Mouse (Mus musculus): ENCODE measurements around the gene Rbp3.

The Rbp3 gene

DNA sequence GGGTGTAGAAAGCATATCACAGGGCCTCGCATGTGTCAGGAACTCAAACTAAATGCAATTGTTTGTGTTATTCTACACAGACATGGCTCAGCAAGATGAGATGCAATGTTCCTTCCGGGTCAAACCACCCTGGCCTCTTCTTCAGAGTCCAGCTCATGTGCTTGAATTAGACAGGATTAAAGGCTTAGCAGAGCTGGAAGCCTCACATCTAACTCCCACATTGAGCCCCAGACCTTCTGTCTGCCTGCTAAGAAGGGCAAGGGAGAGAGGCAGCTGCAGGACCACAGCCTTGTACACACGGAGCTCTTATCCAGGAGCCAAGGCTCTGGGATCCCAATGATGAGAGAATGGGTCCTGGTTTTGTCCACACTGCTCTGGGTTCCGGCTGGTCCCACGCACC is at the start of gene Rbp3:
TSS of gene Rbp3 (plus strand) at position 243 of the 400 bp plus-strand sequence.
- DNase-seq (ENCODE audit: low read depth, low spot score) = no peak

- no peak for DNase-seq (ENCODE audit: low read depth, low spot score)
Measured at GRCm38 (mm10) chr14:33904851-33905250, 49.0 kb upstream of the Rbp3 start.

GRCm38 (mm10) chr14:33913727-33914126 is 40.1 kb upstream of the Rbp3 start:
- DNase-seq (ENCODE audit: low read depth, low spot score) = no peak

- DNase-seq (ENCODE audit: low read depth, low spot score) = no peak
Measured at GRCm38 (mm10) chr14:33914206-33914605, 39.6 kb upstream of the Rbp3 start.

DNA sequence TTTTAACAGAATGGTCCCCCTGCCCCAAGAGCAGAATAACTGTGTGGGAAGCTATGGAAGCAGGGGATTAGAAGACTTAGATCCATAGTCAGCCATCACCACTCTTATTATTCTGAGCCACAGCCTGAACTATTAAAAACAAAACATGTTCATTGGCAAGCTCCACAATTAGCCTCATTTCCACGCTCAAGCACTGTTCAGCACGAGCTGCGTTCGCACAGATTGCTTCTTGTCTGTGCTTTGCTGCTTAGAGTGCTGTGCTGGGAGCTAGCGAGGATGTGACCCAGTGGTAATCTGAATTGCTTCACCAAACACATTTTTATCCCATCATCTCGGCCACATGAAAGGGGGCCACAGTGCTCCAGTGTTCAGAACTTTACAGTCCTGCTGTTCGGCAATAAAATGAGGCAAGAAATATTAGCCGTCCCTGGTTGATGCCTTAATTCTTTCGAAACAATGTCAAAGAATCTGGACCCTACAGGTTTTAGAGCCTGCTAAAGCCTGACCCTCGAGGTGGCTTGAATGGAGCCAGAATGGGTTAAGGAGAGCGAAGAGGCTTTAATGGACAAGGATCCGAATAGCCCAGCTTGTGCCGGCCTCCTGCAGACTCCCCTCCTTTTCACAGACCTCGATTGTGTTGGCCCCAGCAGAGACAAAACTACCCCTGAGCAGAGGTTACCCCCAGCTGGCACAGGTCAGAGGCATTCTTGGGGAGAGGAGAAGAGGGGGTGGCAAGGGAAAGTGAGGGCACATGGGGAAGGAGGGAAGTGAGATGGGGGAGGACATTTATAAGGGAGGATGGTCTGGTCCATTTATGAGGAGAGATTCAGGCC is 32.9 kb upstream of the Rbp3 start:
- DNase-seq (ENCODE audit: low read depth, low spot score) = no peak

GRCm38 (mm10) chr14:33922771-33923167 is 31.0 kb upstream of the Rbp3 start:
- DNase-seq (ENCODE audit: low read depth, low spot score) = no peak

DNA sequence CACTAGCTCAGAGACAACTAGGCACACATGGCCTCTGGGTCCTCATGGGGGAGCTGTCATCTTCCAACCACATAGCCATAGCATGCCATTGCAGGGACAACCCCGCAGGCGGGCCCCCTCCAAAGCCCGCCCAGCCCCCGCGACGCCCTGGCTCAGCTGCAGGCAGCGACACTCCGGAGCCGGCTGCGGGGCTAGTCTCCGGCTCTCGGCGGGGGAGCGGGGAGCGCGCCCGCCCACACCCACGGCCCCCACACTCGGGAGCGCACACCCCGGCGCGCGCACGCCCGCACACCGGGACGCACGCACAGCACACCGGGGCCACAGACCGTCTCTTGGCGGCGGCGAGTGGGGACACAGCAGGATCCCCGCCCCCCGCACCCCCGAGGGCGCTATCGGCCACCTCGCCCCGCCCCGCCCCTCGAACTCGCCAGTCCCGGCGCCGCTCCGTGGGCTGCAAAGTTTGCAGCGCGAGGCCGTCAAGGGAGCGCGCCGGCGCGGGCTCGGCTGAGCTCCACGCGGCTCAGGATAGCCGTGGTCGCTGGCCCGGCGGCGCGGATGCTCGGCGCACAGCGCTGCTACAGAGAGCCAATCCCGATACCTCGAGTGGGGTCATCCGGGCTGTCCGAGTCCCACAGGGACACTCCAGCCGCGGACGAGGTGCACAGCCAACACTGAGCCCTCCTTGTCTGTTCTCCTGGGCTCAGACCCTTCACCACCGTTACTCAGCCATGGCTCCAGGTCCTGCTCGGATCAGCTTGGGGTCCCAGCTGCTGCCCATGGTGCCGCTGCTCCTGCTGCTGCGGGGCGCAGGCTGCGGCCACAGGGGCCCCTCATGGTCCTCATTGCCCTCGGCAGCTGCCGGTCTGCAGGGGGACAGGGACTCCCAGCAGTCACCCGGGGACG is 30.4 kb upstream of the Rbp3 start, which contains the start of gene Gdf10:
TSS of gene Gdf10 (plus strand) at position 420 of the 903 bp plus-strand sequence.
- DNase-seq (ENCODE audit: low read depth, low spot score) = no peak

DNA sequence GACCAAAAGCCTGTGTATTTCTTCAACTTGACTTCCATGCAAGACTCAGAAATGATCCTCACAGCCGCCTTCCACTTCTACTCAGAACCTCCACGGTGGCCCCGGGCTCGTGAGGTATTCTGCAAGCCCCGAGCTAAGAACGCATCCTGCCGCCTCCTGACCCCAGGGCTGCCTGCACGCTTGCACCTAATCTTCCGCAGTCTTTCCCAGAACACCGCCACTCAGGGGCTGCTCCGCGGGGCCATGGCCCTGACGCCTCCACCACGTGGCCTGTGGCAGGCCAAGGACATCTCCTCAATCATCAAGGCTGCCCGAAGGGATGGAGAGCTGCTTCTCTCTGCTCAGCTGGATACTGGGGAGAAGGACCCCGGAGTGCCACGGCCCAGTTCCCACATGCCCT is 21.9 kb upstream of the Rbp3 start:
- no peak for DNase-seq (ENCODE audit: low read depth, low spot score)

DNA sequence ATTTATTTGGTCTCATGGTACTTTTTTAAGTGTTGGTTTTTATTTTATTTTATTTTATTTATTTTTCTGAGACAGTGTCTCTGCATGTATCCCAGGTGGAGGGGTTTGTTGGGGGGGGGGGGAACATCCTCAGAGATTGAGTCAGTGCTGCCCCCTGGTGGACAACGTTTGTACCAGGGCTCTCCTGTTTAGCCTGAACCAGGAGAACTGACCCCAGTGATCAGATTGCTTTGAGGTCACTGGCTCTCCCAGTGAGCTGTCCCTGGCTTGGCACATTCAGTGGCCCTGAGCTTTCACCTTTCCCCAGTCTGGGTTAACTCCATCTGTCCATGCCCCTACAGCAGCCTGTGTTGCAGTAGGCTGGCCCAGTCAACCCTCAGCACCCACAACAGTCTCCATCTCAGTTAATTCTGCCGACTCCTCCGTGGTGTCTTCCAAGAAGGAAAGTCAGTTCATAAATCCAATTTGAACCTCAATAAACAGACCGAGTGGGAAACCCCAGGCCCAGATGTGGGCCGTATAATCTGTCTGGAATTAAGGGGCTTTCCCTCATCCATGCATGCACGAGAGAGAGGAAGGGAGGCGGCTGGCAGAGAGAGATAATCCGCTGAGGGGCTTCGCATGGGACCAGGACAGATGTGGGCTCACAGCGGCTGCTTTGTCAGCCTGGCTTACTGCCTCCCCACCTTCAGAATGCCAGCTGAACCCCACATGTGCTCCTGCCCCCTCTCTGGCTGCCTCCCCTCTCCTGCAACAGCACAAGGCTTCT is 20.7 kb upstream of the Rbp3 start:
- DNase-seq (ENCODE audit: low read depth, low spot score) = peak; percentile 51

GRCm38 (mm10) chr14:33933778-33934317 is 20.0 kb upstream of the Rbp3 start:
- DNase-seq (ENCODE audit: low read depth, low spot score) = peak; percentile 57

DNA sequence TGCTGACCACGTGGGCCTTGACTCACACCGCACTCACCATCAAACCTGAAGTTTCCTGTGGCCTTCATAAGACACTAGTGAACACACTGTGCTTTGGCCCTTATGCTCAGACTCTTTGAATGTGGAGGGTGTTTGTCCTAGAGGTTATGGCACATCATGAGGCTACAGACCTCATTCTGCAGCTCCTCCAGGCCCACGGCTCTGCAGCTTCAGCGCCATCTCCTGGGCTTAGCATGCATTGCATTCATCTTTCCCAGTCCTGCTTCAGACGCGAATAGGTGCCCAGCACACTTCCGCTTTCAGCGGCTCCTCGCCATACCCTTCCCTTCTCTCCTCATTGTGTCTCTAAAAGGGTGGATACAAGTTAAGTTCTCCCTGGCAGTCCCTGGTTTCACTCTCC is 14.7 kb upstream of the Rbp3 start:
- peak; percentile 51 for DNase-seq (ENCODE audit: low read depth, low spot score)

DNA sequence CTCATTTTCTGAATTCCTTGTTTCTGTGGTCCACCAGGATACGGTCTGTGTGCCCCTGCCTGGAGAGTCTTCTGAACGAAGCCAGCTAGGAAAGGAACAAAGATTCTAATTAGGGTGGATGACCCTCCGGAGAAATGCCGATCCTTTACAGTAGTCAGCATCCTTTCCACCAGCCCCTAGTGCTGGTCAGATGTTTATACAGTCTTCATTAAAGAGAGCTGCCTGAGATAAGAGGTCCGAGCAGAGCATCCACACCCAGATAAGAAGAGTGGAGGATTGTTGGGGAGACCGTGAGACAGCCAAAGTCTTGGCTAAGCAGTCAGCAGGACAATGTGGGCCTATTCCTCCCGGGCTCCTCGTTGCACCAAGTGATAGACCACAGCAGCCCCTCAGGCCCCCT is 13.1 kb upstream of the Rbp3 start, which contains the start of gene Gdf2:
TSS of gene Gdf2 (plus strand) at position 301 of the 400 bp plus-strand sequence.
- DNase-seq (ENCODE audit: low read depth, low spot score) = no peak

DNA sequence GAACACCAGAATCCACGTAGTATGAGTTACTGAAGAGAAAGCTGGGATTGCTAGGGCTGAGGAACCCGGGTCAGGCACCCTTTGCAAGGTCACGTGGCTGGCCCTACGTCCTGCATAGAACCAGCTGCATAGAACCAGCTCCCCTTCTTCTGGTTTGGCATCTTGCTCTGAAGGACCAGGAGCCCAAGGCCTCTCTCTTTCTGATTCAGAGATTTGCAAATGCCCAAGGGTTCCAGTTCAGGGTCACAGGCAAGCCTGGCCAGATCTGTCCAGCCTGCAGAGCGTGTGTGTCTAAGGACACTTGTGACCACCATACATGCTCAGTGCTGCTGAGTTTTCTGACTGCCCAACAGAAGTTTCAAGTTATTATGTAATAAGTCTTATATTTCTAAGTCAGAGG is 11.6 kb upstream of the Rbp3 start:
- DNase-seq (ENCODE audit: low read depth, low spot score) = no peak

DNA sequence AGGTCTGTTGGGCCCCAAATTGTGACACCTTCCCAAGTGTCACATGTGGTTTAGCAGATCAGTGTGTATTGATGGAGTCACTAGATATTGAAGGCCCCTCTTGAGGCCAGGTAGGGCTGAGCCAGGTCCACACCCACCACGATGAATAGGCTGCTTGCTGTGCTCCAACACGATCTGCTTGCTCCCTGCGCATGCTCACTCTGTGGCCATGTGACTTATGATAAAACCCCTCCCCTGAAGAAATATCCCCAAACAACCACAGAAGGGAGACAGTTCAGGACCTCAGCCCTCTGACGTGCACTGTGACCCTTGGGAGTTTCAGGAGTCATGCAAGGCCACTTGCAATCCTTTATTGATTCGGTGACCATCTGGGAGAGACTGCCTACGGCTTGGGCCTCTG is 7.7 kb upstream of the Rbp3 start:
- DNase-seq (ENCODE audit: low read depth, low spot score) = no peak

GRCm38 (mm10) chr14:33952233-33952981 is 1.4 kb upstream of the Rbp3 start:
- DNase-seq (ENCODE audit: low read depth, low spot score) = no peak

DNA sequence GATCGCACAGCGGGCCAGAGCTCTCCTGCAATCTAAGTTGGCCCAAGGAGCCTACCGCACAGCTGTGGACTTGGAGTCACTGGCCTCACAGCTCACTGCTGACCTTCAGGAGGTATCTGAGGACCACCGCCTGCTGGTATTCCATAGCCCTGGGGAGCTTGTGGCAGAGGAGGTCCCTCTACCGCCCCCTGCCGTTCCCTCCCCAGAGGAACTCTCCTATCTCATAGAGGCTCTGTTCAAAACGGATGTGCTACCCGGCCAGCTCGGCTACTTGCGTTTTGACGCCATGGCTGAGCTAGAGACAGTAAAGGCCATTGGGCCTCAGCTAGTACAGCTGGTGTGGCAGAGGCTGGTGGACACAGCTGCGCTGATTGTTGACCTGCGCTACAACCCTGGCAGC is 2.3 kb downstream of the Rbp3 start:
- DNase-seq (ENCODE audit: low read depth, low spot score) = no peak

DNA sequence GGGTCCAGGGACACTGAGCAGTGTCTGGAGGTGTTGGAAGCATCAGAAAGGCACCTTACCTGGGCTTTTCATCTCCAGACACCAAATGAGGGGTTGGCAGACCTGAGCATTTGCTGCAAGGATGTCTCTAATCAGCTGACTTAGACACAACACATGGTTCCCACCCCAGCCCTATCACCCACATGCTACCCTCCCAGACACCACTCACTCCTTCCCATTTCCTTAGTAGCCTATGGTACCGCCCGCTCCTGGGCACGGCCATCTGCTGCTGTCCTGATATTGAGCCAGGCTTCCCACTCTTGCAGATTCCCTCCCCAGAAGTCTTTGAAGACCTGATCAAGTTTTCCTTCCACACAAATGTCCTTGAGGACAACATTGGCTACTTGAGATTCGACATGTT is 4.4 kb downstream of the Rbp3 start:
- no peak for DNase-seq (ENCODE audit: low read depth, low spot score)

DNA sequence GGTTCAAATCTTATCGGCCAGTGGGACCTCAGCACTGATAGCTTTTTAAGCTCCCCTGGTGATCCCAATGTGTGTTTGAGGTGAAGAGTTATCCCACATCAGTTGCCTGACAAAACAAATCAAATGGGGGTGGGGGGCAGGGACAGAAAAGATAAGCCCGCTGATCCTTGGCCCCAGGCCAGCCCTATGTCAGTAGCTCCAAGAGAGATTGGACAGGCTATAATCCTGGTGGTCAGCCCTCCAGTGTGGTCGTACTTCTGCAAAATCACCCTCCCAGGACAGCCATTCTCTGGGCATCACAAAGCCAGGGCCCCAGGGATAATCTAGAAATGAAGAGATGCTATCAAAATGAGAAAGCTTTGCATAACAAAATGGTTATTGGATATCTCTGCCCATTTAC is 5.0 kb downstream of the Rbp3 start:
- DNase-seq (ENCODE audit: low read depth, low spot score) = no peak

DNA sequence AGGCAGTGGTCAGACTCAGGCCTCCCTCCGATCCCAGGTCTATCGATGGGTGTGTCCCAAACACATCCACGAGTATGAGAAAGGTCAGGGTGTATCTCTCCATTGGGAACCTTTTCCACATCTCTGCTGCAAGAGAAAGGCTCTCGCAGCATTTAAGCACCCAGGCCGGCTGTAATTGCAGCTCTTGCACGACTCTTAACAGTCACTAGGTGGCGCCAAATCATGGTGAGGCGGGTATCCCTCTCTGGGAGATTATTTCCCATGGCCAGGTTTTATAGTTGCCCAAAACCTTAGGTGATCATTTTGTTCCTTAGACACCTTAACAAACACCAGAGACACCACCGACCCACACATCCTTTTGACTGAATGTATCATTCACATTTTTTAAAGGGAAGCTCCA is 5.5 kb downstream of the Rbp3 start:
- peak; percentile 54 for DNase-seq (ENCODE audit: low read depth, low spot score)

GRCm38 (mm10) chr14:33965675-33966074 is 11.9 kb downstream of the Rbp3 start:
- DNase-seq (ENCODE audit: low read depth, low spot score) = no peak

- no peak for DNase-seq (ENCODE audit: low read depth, low spot score)
Measured at GRCm38 (mm10) chr14:33972679-33973078, 18.9 kb downstream of the Rbp3 start.

Data from forelimb bud, embryonic 11.5 days (tissue).